Mouse (Mus musculus) naive thymus-derived CD4-positive, alpha-beta T cell, adult 5 months (primary cell): ENCODE results near the gene Fam186a. TPM values are rescaled to one million over a fixed set of nuclear protein-coding genes. Genes with fewer than 3 reads are reported as not detected.

Experiments
- polyA plus RNA-seq: library from polyadenylated mRNA; unstranded; fragments of 100-300 nt; shearing (Covaris generic); gene quantifications from one replicate; pipeline ENCODE4 v1.2.1, GENCODE M21; 2017

Gene Fam186a
- not detected for polyA plus RNA-seq

DNA sequence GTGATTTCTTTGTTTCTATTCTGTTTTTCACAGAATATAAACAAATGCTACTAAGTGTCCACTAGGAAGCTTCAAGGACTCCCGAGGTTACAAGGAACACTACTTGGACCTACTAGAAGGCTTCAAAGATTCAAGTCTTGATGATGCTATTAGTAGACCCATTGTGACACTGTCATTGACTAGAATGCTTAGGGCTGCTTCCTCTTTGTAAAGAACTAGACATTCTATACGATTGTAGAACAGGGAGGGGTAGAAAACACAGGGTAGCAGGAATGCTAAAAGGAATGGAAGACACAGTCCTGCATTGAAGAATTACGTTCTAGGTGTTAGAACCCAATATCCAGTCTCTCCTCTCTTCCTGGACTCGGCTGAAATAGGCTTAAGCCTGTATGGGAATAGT lies at the start of gene Fam186a:
TSS of gene Fam186a (minus strand) at position 101 of the 400 bp plus-strand sequence.

DNA sequence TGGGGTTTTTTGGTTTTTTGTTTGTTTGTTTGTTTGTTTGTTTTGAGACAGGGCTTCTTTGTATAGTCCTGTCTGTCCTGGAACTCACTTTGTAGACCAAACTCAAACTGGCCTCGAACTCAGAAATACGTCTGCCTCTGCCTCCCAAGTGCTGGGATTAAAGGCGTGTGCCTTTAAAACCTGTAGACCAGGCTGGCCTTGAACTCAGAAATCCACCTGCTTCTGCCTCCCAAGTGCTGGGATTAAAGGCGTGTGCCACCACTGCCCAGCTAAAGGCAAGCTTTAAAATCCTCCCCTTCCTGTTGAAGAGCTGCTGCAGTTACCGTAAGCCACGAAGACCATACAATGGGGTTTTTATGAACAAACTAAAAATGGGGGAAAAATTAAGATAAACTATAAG lies 2.9 kb upstream of the Fam186a start, which contains the start of gene Larp4:
TSS of gene Larp4 (plus strand) at position 301 of the 400 bp plus-strand sequence.

DNA sequence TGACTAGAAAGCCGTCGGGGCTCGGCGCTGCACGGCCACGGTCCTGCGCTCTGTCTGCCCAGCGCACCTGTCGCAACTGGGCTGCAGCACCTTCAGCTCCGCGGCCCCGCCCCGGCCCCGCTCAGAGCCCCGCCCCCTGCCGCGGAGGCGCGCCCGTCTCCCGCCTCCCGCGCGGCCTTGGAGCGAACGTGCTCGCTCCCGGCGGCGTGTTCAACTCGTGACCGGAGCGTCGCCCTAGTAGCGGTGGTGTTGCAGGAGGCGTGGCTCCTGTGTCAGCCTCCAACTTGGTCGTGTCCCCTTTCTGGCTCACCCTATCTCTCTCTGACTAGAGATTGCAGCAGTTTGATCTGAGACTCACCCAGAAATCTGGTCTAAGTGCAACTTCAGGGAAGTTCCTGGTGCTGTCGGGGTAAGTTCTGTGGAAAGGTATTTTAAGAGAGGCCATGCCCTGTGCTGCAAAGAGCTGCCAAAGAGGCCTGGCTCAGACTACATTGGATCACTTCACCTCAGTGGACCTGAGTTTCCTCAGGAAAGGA lies 91.5 kb downstream of the Fam186a start, which contains the start of gene Lima1:
TSS of gene Lima1 (minus strand) at position 123 of the 536 bp plus-strand sequence.

Other genes with a start within 250 kb of the Fam186a start
- gene Gpd1, start 249.5 kb downstream of the Fam186a start, polyA plus RNA-seq = not detected
- 126 TPM for gene Cox14, start 241.4 kb downstream of the Fam186a start, polyA plus RNA-seq
- 65.3 TPM for gene Cers5, start 194.2 kb downstream of the Fam186a start, polyA plus RNA-seq
- gene Lima1, start 91.6 kb downstream of the Fam186a start, polyA plus RNA-seq = 0.29 TPM
- 84.6 TPM for gene Larp4, start 3.0 kb upstream of the Fam186a start, polyA plus RNA-seq
- gene Dip2b, start 71.6 kb upstream of the Fam186a start, polyA plus RNA-seq = 49.9 TPM